ENCODE assay signal across 1 mouse cellular context in the genomic region with DNA sequence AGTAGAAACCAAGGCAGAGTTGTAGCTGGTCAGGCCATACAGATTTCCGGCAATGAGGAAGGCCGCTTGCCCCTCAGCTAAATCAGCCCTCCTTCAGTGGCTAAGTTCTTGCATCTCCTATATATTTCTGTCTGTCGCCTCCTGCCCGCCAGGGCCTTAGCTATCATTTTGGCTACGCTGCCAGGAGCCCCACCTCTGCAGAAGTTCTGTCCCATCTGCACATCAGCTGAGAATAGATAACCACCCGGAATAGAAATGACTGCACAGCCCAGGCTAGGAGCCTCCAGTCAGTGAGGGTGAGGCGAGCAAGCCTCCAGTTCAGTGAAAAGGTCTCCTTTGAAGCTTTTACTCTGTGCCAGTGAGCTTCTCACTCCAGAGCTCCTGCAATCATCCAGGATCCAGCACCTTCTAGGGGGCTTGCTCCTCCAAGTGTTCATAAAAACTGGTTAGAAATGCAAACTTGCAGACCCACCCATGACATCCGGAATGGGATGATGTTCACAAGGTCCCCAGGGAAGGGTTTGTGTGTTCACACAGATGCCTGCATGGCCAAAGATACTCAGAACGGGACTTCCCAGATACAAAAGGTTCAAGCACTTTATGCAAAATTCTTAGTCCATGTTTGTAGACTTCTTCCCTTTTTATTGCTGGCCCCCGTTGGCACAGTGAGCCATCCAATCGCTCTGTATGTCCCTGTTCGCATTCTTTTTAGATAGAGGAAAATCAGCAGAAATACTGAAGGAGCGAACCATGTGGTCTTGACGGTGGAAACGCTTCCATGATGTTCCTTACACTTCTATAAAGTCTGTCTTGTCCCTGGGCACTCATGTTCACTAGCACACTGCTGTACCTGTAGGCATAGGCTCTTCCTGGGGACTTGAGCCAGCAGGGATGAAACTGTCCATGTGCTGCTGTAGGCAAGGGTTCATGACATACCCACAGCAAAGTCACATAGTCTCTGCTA.
TF ChIP-seq lines count a peak whose summit lies in the region.

No protein-coding gene starts in this region.

TF ChIP-seq in MEL, 35 proteins besides CTCF, POLR2A, EP300 and RAD21 (continued from another document):
- peak; percentile 89; the same call in 1 of the 2 replicates for TF ChIP-seq MEF2A (IDR thresholded peaks at IDR 0.05; ENCODE audit: extremely low read depth, insufficient replicate concordance, low read depth, low read length, poor library complexity, severe bottlenecking)
- TF ChIP-seq TAL1 (IDR thresholded peaks at IDR 0.05; ENCODE audit: low read length), result peak; percentile 83
- TF ChIP-seq RCOR1 (IDR thresholded peaks at IDR 0.05; ENCODE audit: low read depth, low read length), result peak; percentile 71
- TF ChIP-seq GABPA (IDR thresholded peaks at IDR 0.05; ENCODE audit: low read depth, low read length), result peak; percentile 59; the same call in 1 of the 2 replicates
- peak; percentile 100 for TF ChIP-seq ETS1 (IDR thresholded peaks at IDR 0.05; ENCODE audit: low read depth, low read length)
- TF ChIP-seq MYC (IDR thresholded peaks at IDR 0.05; ENCODE audit: low read depth, low read length), result peak; percentile 61; the same call in 1 of the 2 replicates
- no peak for TF ChIP-seq USF2 (IDR thresholded peaks at IDR 0.05; ENCODE audit: borderline replicate concordance in 1 of 2, insufficient read depth in 1 of 2, low read depth in 1 of 2, low read length in 2 of 2)
- TF ChIP-seq MXI1 (IDR thresholded peaks at IDR 0.05; ENCODE audit: low read depth, low read length), result peak; percentile 91
- TF ChIP-seq ZKSCAN1 (IDR thresholded peaks at IDR 0.05; ENCODE audit: low read depth, low read length), result no peak
- no peak for TF ChIP-seq UBTF (IDR thresholded peaks at IDR 0.05; ENCODE audit: borderline replicate concordance, insufficient read depth, low read depth, low read length)
- TF ChIP-seq POLR2AphosphoS2 (IDR thresholded peaks at IDR 0.05; ENCODE audit: low read length), result no peak
- no peak for TF ChIP-seq TBP (IDR thresholded peaks at IDR 0.05; ENCODE audit: low read depth, low read length)
- peak; percentile 56; the same call in 1 of the 2 replicates for TF ChIP-seq ZMIZ1 (IDR thresholded peaks at IDR 0.05; ENCODE audit: low read depth, low read length)
- peak; percentile 35; the same call in 1 of the 2 replicates for TF ChIP-seq CHD2 (IDR thresholded peaks at IDR 0.05; ENCODE audit: low read length)
- peak; percentile 76 for TF ChIP-seq ELF1 (IDR thresholded peaks at IDR 0.05; ENCODE audit: low read depth, low read length)
- TF ChIP-seq CHD1 (IDR thresholded peaks at IDR 0.05; ENCODE audit: low read depth, low read length), result peak; percentile 85
- peak; percentile 32; the same call in 1 of the 2 replicates for TF ChIP-seq ZC3H11A (IDR thresholded peaks at IDR 0.05; ENCODE audit: low read depth, low read length)
TF ChIP-seq in MEL: peak in this region for 25.
